Mouse (Mus musculus): ENCODE measurements around the gene Fbrsl1.

DNA sequence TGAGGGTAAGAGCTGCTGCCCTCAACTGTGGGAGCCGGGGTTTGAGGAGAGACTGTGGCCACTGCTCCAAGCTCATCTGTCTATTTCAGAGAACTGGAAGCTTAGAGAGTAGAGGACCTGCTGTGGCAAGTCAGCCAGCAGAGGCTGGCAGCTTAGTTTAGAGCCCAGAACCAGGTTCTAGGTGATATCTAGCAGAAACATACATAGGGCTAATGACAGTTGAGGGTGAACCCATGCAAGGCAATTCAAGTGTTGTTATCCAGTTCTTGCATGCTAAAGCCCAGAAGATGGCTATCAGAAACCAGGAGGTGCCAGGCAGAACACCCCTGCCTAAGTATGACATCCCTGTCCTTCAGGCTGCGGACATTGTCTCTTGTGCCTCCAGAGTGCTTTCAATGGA is 45.7 kb downstream of the Fbrsl1 start:
- no peak for TF ChIP-seq POLR2A (IDR thresholded peaks at IDR 0.05; ENCODE audit: insufficient read depth, low read depth, low read length)
- no peak for TF ChIP-seq EP300 (IDR thresholded peaks at IDR 0.05; ENCODE audit: insufficient read depth, low read depth, low read length)

Data from heart, adult 2 months (tissue).